Mouse (Mus musculus) retina, postnatal 7 days (tissue): ENCODE results near the gene Lrrc8d.

Experiments used
- DNase-seq: peaks from one replicate; pipeline ENCODE4 v3.0.0-alpha.2; 2012; ENCODE audit warnings: low read depth, low spot score

Lrrc8d gene

DNA sequence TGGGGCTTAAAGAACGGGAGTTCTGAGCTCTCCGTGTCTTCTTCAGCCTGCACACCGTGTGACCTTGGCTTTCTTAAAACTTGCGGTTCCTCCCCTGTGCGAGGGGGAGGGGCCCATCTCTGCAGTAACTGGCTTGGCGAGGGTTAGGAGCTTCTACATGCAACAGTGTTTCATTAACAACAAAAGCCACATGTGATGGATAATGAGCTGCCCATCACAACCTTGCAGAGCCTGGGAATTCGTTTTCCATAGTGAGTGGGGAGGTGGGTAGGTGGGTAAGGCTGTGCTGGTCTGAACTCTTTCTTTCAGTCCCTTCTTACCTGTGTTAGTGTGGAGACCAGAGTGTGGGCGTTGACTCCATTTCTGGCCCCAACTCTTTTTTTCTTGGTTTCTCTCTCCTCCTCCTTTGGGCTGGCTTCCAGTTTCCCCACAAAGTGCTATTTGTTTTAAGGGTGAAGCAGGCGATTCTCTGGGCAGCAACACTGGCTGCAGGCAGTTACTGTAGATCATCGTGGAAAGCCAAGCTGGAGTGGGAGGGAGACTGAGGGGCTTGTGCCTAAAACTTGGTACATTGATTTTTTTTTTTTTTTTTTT, 15.9 kb downstream of the Lrrc8d start:
- DNase-seq: no peak

DNA sequence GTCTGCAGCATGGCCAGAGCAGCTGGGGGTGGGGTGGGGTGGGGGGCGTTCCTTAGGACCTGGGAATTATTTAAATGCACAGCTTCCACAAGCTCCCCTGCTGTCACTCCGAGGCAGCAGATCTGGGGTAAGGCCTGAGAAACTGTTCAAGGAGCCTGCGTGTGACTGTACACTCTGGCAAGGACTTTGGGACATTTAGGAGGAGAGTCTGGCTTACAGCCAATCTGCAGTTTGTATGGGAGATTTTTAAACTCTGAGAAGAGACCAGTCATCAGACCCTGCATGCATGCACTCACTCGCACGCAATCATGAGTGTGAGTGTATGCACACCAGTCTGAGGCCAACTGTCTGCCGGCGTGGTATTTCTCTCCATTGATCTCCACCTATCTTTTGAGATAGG, 17.5 kb downstream of the Lrrc8d start:
- no peak for DNase-seq

DNA sequence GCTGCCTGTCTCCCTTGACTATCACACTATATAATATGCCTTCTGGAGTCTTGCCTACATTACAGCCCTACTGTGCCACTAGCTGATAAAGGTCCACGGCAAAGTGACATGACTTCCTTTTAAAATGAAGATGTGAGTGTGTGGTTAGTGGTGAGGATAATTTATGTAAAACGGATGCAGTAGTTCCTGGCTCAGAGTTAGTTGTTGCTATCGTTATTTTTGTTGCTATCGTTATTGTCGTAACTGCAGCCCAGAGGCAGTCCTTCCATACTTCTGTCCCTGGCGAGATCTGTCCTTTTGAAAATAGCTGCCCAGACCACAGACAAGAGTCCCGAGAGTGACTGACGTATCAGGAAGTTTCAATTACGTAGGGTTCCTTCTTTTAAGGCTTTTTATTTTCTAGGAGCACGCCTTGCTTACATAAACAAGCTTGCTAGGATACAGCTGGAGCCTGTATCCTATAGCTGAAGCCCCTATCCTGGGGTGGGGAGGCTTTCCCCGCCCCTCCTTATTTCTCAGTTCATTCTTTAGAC, 18.4 kb downstream of the Lrrc8d start:
- no peak for DNase-seq

DNA sequence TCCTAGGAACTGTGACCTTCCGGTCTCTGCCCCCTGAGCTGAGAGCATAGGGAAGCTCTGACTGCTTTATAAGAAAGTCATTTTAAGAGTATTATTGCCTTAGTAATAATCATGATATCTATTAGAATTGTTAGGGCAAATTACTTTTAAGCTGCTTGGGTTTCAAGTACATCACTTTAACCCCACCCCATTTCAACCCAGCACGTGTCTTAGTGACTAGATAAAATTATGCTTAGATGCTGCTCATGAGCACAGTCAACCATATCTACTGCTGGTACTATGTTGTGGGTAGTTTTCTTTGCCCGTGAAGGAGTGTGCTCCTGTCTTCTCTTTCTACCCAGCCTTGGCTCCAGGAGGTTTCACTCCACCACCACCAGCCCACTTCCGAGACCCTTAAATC, 21.5 kb downstream of the Lrrc8d start:
- no peak for DNase-seq

DNA sequence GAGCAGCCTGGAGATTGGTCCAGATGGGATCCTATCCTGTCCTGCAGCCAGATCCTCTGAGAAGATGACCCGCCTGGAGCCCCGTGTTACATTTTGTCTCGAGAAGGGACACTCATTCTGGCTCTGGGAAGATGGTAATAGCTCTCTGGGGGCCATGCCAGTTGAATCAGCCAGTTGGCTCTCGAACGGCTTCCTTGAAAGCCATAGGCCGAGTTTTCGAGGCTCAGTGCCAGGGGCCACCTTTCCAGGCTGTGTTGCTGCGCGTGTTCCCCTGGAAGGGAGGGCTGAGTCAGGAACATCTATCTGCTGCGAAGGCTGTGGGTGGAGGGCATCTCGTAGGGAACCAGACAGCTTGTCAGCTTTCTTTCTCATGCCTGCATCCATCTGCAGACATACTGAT, 23.0 kb downstream of the Lrrc8d start:
- DNase-seq: no peak

DNA sequence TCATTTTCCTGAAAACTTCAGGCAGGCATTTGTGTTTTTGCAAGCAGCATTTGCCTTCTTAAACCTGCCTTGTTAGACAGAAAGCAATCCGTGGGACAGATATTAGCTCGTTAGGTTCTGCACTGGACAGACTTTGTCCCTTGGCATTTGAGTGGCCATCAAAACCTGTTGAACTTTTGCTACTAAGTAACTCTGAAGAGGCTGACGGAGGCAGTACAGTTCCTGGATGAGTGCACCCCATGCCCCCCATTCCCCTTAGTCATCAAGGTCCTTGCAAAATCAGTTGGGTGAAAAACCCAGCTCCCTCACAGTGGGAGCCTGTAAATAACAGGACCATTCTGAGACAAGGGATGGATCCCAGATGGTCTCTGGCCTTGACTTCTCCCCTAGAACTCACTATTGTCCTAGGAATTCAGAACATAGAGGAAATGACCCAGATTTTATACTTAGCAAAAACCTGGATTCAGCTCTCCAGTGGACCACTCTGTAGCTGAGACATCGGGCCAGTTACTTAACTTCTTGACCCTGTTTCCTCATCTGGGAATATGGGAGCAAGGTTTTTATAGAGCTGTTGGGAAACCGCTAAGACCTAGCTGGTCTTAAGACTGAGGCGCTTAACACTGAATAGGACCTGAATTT, 30.5 kb downstream of the Lrrc8d start:
- DNase-seq: no peak

DNA sequence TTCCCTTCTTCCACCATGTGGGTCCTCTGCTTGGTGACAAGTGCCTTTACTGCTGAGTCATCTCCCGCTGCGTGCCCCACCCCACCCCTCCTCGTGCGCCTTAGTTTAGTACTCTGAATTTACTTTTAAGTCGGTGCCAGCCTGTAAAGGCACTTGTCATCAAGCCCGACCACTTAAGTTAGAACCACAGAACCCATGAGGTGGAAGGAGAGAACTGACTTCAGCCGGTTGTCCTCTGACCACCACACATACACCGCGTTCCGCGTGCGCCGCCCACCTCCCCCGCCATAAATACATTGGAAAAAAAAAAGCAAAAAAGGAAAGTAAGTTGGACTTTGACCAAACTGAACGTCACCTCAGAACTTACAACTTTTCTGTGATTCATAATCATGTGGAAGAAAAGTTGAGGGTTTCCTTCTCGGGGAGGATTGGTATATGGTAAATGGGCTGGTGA, 31.4 kb downstream of the Lrrc8d start:
- no peak for DNase-seq

DNA sequence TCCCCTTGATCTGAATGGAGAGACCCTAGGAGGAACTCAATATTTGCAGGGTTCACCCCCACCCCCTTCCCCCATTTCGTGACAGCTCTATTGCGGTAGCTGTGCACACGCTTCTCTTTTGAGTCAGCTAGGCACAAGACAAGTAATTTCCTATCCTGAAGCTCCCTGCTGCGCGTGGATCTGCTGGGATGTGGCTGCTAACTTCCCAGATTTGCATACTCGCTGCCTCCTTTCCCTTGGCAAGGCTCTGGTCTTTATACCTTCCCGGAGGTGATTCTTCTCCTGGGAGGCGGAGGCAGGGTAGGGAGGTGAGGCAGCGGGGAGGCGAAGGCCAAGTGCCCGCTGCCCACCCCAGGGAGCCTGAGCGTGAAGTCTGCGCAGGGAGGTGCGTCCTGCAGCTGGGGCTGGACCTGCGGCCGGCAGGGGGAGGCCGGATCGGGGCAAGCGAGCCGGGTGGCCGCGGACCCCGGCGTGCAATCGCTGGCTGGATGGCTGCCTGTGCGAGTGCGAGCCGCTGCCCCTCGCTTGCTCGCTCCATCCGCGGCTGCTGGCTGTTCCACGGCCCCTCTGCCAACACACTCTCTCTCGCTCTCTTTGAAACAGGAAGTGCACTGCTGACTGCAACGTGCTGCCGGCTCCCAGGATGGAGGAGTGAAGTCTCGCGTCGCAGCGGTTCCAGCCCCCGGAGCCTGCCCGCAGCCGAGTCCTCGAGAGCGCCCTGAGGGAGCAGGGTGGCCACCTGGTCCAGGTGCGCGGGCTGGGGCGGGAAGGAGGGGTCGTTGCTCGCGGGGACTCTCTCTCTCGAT, 32.1 kb downstream of the Lrrc8d start:
- no peak for DNase-seq

DNA sequence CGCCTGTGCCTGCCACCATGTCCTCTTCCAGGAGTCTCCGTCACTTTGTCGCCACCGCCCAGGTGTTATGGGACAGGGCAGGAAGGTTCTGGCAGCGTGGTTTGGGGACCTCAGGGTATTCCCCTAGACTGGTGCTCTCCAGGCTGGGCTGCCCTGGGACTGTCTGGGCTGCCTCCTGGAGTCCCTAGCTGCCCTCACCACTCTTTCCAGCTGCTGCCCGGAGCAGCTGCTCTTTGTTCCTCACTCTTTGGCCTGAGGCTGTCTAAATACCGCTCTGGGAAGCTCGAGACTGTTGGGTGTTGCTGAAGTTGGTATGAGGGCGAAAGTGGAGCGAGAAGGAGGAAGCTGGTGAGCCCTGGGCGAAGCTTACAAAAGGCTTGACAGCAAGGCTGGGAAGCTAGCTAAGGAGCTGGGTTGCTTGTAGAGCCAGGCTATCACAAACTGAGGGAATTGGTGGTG, 32.7 kb downstream of the Lrrc8d start:
- DNase-seq: no peak

DNA sequence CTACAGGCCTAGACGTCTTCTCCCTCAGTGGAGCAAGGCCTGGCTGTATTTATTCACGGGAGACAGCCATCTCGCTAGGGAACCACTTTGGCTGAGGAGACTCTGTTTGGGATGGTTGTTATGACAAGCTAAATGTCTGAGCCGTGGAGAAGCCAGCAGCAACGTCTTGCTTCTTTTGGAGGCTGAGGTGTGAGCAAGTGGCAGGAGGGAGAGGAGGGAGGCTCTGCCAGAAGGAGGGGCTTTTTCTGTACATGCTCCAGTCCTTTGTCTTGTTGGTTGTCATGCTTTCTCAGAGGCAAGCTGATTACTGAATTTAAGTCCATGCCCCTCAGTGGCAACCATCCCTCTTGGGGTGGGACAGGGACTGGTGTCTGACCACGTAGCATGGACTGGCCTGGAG, 33.5 kb downstream of the Lrrc8d start:
- no peak for DNase-seq

DNA sequence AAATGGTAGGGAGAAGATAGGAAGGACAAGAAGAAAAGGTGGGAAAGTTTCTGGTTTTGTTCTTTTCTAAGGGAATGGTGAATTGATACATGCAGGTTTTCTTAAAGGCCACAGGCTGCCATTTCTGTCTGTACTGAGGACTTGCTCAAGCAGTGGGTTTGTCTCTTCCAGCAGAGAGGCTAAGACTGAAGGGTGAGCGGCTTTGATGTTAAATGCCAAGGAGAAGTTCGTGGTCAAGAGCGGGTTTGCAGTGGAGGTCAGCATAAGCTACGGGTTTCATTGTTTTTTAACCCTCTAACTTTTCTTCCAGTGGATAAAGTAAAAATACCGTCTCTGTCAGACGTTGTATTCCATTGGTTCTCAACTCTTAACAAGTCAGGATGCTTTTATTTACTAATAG, 36.6 kb downstream of the Lrrc8d start:
- no peak for DNase-seq

DNA sequence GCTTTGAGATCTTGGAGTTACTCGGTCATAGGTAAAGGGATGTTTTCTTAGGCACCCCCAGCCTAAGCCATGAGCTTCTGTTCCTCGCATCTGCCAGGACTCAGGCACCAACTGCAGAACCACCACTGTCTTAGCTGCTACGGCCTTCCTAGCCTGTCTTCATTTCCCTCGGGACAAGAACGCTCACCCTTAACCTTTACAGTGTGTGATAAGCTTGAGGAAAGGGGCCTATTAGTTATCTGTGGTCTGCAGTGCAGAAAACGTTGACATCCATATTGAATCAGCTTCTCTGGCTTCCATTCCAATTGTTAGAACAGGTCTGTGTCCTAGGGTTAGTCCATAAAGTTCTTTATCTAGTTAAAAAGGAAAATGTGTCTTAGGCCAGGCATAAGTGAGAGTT, 37.4 kb downstream of the Lrrc8d start:
- DNase-seq: no peak

DNA sequence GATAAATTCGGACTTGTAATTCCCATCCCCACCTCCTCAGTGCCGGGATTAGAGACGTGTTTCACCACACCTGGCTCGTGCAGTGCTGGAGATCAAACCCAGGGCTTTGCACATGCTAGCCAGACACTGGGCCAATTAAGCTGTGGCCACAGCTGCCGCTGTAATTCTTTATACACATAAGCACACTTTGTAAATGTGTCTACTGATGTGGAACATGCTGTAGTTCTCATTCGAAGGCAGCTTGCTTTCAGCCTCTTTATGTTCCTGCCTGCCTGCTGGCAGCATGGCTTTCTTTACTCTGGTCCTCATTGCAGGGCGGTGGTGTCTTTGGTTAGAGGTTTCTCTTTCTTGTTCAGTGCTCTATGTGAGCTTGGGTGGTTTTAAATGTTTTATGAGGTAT, 40.7 kb downstream of the Lrrc8d start:
- no peak for DNase-seq

DNA sequence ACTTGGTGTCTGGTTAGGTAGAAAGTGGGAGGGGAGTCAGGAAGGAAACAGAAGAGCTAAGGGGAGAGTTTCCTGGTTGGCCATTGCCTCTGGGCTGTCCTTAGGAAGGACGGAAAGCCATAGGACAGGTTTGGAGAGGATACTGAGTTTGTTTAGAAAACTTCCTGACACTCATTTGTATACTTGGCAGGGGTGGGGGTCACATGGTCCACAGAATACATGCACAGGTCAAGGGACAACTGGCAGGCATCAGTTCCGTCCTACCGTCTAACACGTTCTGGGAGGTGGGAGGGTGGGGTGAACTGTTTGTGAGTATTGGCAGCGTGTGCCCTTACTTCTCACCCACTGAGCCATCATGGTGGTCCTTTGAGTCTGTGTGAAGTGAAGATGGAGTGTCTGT, 42.9 kb downstream of the Lrrc8d start:
- DNase-seq: no peak

DNA sequence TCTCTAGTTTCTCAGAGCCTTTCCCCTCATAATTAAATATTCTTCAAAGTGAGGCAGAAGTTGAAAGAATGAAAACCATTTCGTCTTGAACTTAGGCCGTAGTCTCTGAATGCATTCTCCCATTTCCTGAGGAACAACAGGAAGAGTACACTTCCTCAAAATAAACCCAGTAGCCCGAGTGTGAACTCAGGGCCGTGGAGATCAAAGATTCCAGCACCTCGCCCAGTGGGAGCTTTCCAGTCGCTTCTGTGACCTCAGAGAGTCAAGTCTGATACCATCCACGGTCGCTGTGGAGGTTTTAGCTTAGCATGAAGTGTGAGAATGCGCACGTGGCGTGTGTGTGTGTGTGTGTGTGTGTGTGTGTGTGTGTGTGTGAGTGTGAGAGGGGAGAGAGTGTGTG, 45.6 kb downstream of the Lrrc8d start:
- DNase-seq: no peak

DNA sequence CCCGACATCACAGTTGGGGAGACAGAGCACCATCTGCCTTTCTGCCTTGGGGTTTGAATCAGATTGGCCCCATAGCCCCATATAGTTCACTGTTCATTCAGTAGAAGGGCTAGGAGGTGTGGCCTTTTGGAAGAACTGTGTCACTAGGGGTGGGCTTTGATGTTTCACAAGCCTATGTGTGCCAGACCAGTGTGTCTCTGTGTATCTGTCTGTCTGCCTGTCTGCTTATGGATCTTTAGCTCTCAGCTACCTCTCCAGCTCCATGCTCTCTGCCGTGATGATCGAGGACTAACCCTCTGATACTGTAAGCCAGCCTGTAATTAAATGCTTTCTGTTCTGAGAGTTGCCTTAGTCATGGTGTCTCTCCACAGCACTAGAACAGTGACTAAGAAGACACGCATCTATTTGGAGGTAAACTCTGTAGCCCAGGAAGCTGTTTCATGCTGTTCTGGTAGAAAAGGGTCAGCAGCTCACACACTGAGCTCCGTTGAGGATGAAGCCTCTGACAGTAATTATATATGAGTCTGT, 46.2 kb downstream of the Lrrc8d start:
- no peak for DNase-seq

DNA sequence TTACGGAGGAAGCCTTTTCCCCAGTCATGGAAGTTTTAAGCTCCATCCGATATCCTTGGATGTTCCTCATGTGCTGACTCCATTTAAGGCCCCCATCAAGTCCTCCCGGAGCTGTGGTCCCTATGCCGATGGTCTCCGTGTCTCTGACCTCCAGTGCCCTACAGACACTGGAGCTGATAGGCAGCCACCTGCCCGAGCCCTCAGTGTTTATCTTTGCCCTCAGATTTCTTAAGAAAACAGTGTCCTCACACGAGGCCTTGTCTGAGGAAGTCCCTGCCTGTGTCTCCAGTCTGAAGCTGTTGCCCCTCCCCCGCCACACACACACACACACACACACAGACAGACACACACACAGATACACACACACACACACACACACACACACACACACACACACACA, 55.0 kb downstream of the Lrrc8d start:
- DNase-seq: no peak

DNA sequence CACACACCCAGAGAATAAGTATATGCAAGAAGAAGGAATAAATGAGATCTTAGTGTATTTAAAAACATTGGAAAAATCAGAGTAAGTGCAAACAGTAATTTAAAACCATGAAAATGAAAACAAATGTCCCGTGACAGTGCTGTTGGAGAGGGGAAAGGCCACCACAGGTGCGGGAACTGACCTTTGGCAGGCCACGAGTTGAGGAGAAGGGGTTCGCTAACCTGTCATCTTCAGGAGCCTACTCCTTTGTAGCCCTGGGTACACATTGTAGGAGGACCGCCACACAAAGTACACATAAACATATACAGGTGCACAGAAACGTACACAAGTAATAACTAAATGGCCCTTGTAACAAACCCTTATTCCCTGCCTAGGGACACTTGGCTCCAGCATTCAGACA, 55.7 kb downstream of the Lrrc8d start:
- no peak for DNase-seq

DNA sequence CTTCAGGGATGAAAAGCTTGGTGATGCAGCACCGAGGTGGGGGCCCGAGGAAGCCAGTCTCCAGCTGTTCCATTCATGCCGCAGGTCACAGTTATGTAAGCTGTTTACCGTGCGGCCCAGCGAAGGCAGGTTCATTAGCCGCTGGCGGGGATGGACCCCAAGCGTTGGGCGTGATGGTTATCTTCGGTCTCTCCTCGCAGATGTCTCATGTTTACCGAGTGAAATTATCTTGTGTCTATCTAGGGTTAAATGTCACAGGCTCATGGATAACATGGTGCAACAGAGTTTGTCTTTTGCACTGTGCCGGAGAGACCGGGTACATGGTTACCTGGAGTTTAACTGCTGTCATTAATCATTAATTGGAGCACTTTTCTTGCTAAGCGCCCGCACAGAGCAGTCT, 58.2 kb downstream of the Lrrc8d start:
- DNase-seq: no peak

DNA sequence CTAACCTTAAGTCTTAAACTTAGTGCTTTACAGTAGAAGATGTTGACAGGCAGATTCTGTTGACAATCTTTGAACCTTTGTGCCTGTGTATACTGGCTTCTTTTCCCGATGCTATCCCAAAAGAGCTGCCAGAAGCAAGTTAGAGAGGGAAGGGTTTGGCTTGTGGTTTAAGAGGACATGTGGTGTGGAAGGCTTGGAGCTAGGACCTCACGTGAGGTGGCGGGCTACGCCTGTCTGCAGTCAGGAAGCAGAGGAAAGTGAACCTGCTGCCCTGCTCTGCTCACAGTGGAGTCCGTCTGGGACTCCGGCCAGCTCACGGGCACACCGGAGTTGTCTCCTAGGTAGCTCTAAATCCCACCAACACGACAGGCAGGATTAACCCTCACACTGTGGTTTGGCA, 59.1 kb downstream of the Lrrc8d start:
- DNase-seq: no peak

DNA sequence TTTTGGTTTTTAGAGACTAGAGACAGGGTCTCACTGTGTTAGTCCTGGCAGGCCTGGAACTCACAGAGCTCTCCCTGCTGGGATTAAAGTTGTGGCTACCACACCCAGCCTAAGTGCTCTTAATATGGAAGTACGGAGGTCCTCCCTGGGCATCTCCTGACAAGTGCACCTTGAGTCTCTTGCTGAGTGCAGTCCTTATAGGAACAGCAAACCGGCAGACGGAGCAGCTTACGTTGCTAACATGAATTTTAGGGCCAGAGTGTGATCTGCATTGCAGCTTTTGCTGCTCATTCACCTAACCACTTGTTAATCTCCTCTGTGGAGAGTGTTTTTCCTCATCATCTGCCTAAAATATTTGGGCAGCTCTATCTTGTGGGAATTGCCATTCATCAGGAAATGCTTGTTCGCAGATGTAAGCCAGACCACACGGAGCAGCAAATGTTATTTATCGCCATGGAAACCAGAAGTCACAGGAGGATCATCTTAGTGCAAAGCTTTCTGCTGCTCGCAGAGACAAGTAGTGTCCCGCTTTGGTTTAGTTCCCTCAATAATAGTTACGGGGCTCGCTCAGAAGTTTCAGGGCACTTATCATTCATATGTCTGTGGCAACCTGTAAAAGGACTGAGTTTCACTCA, 62.2 kb downstream of the Lrrc8d start:
- no peak for DNase-seq

DNA sequence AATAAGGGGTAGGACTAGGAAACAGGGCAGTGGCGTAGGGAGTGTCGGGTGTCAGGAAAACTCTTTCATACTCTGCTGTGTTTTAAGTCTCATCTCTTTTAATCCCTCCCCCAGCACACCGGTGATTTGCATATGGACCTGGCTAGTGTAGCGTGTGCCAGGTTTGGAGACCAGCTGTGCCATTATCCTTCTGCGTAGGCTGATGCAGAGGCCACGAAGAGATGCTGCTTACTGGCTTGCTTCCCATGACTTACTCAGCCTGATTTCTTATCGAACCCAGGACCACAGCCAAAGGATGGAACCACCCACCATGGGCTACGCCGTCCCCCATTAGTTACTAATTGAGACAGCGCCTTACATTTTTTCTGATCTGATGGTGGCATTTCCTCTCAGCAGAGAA, 64.6 kb downstream of the Lrrc8d start:
- no peak for DNase-seq
